Mouse (Mus musculus) liver, embryonic 14.5 days (tissue): ENCODE data around the gene Prdm12. TPM values are rescaled to one million over a fixed set of nuclear protein-coding genes. Genes with fewer than 3 reads are reported as not detected.

Experiments
- ATAC-seq: fragments of 200-750 bp; cut with Nextera tagmentation; 2 replicates; pipeline ENCODE4 v1.8.0; 2017; ENCODE audit warnings: moderate number of reproducible peaks, mild to moderate bottlenecking, moderate library complexity; ENCODE audit not compliant: insufficient read depth
- DNase-seq, 3 experiments: peaks; one replicate each; pipeline ENCODE4 v3.0.0-alpha.2; 2012 to 2013; ENCODE audit warnings: low read depth in 3 of 3, low spot score in 3 of 3
- H3K27ac ChIP-seq: fragments of 300-500 bp; sonication (generic); 2 replicates; pipeline ENCODE4 v1.5.1; 2014; ENCODE audit warnings: moderate library complexity, mild to moderate bottlenecking, control low read depth, inconsistent platforms
- H3K27me3 ChIP-seq: fragments of 300-500 bp; sonication (generic); 2 replicates; pipeline ENCODE4 v1.6.1; 2014; ENCODE audit warnings: mild to moderate bottlenecking, low read length, moderate library complexity; ENCODE audit not compliant: control insufficient read depth, insufficient read depth
- H3K36me3 ChIP-seq: fragments of 300-500 bp; sonication (generic); replicated peaks from 2 replicates; pipeline ENCODE4 v1.6.1; 2014; ENCODE audit warnings: low read depth; ENCODE audit not compliant: control insufficient read depth, insufficient read depth
- H3K4me1 ChIP-seq, 2 experiments: fragments of 200-500 bp in 1 of 2; fragments of 300-500 bp in 1 of 2; sonication (generic) in 1 of 2; replicated peaks; 2 replicates each; pipeline ENCODE4 v1.6.1; 2012 to 2014; ENCODE audit warnings: antibody characterized with exemption in 1 of 2, inconsistent platforms in 1 of 2, low read length in 1 of 2; ENCODE audit not compliant: control insufficient read depth in 2 of 2, insufficient read depth in 2 of 2
- H3K4me2 ChIP-seq: fragments of 300-500 bp; sonication (generic); 2 replicates; pipeline ENCODE4 v1.6.1; 2014; ENCODE audit warnings: low read depth, mild to moderate bottlenecking, control low read depth, moderate library complexity
- H3K4me3 ChIP-seq, 2 experiments: fragments of 200-500 bp in 1 of 2; fragments of 300-500 bp in 1 of 2; sonication (generic) in 1 of 2; 2 replicates each; pipeline ENCODE4 v1.5.1; 2012 to 2014; ENCODE audit warnings: low read depth in 2 of 2, low read length in 2 of 2, mild to moderate bottlenecking in 2 of 2, control low read depth in 1 of 2, inconsistent platforms in 1 of 2, moderate library complexity in 1 of 2; ENCODE audit not compliant: insufficient read depth in 1 of 2
- H3K9ac ChIP-seq: fragments of 300-500 bp; sonication (generic); replicated peaks from 2 replicates; pipeline ENCODE4 v1.6.1; 2014; ENCODE audit warnings: mild to moderate bottlenecking, control low read depth, moderate library complexity
- H3K9me3 ChIP-seq: fragments of 300-500 bp; sonication (generic); 2 replicates; pipeline ENCODE4 v1.6.1; 2016; ENCODE audit warnings: low read length, mixed read lengths; ENCODE audit not compliant: control insufficient read depth
- CTCF ChIP-seq: IDR thresholded peaks from 2 replicates; pipeline ENCODE4 v1.5.1; 2016; ENCODE audit warnings: antibody characterized with exemption, low read depth, control low read depth
- EP300 ChIP-seq: IDR thresholded peaks from 2 replicates; pipeline ENCODE4 v1.6.1; 2016; ENCODE audit warnings: antibody characterized with exemption, low read depth
- WGBS: fragments of 180-500 bp; shearing (Covaris S2); extraction: QIAGEN DNeasy Blood & Tissue Kit; methylation state at CpG from one replicate; pipeline ENCODE4 v1.1.7; 2014; ENCODE audit not compliant: insufficient replicate concordance; 5-methylcytosine and 5-hydroxymethylcytosine counted together
- microRNA-seq: library from miRNA; unstranded; fragments of <30 nt; microRNA quantifications from one replicate; pipeline ENCODE4, GENCODE M21; 2016
- polyA plus RNA-seq, 2 experiments: library from polyadenylated mRNA; depleted of rRNA in 1 of 2; stranded (reverse) in 1 of 2; unstranded in 1 of 2; fragments of >200 nt; fragmentation: Nextera tagmentation in 1 of 2; extraction: Ambion mirVana in 1 of 2; gene quantifications; 2 replicates each; pipeline versions ENCODE4 v1.2.1 to v1.2.3; 2012 to 2014

Gene Prdm12
- polyA plus RNA-seq, 2 experiments, result not detected

DNA sequence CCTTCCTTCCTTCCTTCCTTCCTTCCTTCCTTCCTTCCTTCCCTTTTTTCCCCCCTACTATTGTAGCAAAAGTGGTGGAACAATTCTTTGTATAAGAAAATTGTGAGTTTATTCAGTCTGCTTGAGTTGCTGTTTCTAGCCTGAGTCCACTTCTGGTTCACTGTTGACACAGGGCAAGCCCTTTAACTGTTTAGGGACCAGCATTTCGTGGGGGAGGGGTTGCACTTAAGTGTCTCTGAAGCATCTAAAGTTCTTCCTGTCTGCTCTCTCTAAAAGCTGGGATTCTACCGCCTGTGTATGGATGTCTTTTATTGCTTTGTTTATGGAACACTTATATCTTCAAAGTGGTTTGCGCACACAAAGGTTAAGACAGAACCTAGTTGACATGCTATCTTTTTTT lies 50.2 kb downstream of the Prdm12 start:
- ATAC-seq, result no peak
- peak overlapping the region; percentile 87 to 88 for H3K4me3 ChIP-seq
- 40% methylated on average over 3 of the region's 3 CpGs for WGBS
- peak overlapping the region; percentile 91 for H3K9ac ChIP-seq
- no peaks in the 10 kb centered on the region for H3K9me3 ChIP-seq
- no peak for DNase-seq
- H3K27ac ChIP-seq, result no peak overlapping the region
- H3K27me3 ChIP-seq, result no peaks in the 10 kb centered on the region
- peak overlapping the region; percentile 86 for H3K4me2 ChIP-seq
- no peaks in the 10 kb centered on the region for H3K36me3 ChIP-seq
- no peak for TF ChIP-seq CTCF
- H3K4me1 ChIP-seq, result peaks cover 10 to 21% of the 10 kb centered on the region in 2 experiments

DNA sequence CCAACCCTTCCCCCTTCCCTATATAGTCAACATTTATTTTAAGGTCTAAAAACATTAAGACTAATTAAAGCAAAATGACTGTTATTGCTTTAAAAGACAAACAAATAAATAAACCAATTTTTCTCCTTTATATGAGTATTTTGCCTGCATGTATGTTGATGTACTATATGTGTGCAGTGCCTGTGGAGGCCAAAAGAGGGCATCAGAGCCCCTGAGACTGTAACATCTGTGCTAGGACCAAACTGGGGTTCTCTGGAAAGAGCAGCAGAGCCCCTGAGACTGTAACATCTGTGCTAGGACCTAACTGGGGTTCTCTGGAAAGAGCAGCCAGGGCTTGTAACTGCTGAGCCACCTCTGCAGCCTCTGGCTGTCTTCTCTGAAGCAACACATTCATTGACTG lies 58.4 kb downstream of the Prdm12 start:
- H3K4me3 ChIP-seq, result no peak overlapping the region
- H3K4me2 ChIP-seq, result no peak overlapping the region
- no peaks in the 10 kb centered on the region for H3K27me3 ChIP-seq
- H3K27ac ChIP-seq, result no peak overlapping the region
- no peak overlapping the region for H3K9ac ChIP-seq
- ATAC-seq (no peak), DNase-seq (no peak)
- H3K36me3 ChIP-seq, result peaks cover 5% of the 10 kb centered on the region; the same call in 1 of the 2 replicates
- TF ChIP-seq EP300 (no peak), CTCF (0 out of 2 replicates have a peak, but pooled peaks have one; percentile 39)
- peaks cover 0 to 5% of the 10 kb centered on the region in 2 experiments; a peak in 2 of 4 replicates for H3K4me1 ChIP-seq
- H3K9me3 ChIP-seq, result no peaks in the 10 kb centered on the region

DNA sequence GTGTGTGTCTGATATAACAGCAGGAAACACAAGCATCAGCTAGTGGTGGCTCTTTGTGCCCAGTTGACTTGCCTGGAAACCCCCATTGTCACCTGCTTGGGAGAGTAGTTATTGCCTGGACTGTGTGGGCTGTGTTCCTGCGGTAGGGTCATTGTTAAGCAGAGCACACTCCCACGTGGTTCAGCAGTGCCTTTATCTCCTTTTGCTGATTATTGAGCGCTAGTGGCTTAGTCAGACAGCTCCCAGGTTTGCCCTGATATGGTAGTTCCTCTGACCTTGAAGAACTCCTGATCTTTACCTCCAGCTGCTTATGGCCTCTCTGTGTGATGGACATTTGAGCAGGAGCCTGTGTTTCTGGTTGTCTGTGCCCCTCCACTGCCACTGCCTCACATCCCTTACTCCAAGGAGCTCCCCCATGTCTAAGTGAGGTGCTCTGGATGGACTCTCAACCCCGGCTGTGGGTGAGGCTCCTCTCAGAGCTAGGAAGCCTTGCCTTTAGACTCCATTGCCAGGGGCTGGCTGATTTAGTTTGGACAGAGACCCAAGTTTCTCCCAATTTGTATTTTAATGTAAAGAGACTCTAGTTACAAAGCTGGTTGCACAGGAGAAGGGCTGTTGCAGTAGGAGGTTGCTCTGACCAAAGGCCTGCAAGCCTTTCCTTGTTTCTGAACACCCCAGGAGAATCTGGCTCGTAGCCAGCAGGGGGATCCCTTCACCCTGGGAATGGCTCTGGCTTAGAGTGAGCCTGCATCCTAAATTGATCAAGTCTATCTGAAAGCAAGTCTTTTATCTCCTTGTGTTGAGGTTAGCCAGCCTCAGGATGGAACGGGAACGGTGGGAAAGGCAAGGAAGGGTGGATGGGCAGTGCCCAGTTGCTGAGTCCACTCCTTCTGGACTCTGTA lies 61.0 kb downstream of the Prdm12 start:
- no peak overlapping the region for H3K27ac ChIP-seq
- WGBS, result 39% methylated on average over 7 of the region's 7 CpGs
- H3K36me3 ChIP-seq, result peaks cover 2% of the 10 kb centered on the region; the same call in 1 of the 2 replicates
- H3K4me3 ChIP-seq, result no peak overlapping the region
- H3K9ac ChIP-seq, result no peak overlapping the region
- no peaks in the 10 kb centered on the region for H3K27me3 ChIP-seq
- ATAC-seq, result peak; percentile 51; the same call in 1 of the 2 replicates
- H3K4me2 ChIP-seq, result no peak overlapping the region
- DNase-seq, result no peak
- TF ChIP-seq CTCF (no peak; the same call in 1 of the 2 replicates), EP300 (no peak)
- H3K4me1 ChIP-seq, result peaks cover 0 to 5% of the 10 kb centered on the region in 2 experiments; a peak in 2 of 4 replicates
- no peaks in the 10 kb centered on the region for H3K9me3 ChIP-seq

DNA sequence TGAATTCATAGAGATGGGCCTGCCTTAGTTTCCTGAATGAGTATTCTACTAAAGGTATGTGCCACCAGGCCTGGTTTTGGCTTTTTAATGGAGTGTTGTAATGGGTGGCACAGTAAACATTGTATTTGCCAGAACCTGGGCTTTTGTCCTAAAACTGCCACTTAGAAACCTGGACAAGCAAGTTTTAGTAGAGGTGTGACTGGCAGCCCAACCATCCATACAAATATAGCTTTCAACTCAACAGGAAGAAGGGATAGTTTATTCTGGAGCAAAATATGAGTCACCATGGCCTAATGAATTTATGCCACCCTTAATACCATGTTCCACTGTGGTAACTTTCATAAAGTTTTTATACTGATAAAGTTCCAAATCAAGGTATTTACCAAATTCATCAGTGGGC lies 63.4 kb downstream of the Prdm12 start:
- Histone ChIP-seq H3K9me3 (no peaks in the 10 kb centered on the region), H3K9ac (no peak overlapping the region), H3K4me2 (no peak overlapping the region), H3K27ac (no peak overlapping the region), H3K4me3 (no peak overlapping the region), H3K4me1 (peaks cover 0 to 13% of the 10 kb centered on the region in 2 experiments; a peak in 3 of 4 replicates), H3K27me3 (no peaks in the 10 kb centered on the region), H3K36me3 (no peaks in the 10 kb centered on the region)
- ATAC-seq (no peak), DNase-seq (no peak)
- no peak for TF ChIP-seq EP300

Small RNA genes lying within 50 kb of the gene (microRNA-seq; reads per million reads assigned to microRNA genes)
- not detected for gene Mir6998

Other genes with a start within 250 kb of the Prdm12 start
- gene Ass1, start 169.8 kb upstream of the Prdm12 start, polyA plus RNA-seq (2012; rRNA removed), result 53.3 and 64.7 TPM in 2 replicates
- 86.7 and 97.2 TPM in 2 replicates for gene Ass1, start 169.8 kb upstream of the Prdm12 start, polyA plus RNA-seq (2014; fragmentation: Nextera tagmentation; extraction: Ambion mirVana)
- gene Fubp3, start 67.4 kb upstream of the Prdm12 start, polyA plus RNA-seq (2012; rRNA removed), result 11.6 and 14.0 TPM in 2 replicates
- gene Fubp3, start 67.4 kb upstream of the Prdm12 start, polyA plus RNA-seq (2014; fragmentation: Nextera tagmentation; extraction: Ambion mirVana), result 19.0 and 22.1 TPM in 2 replicates
- 17.5 and 25.3 TPM in 2 replicates for gene Exosc2, start 30.7 kb downstream of the Prdm12 start, polyA plus RNA-seq (2012; rRNA removed)
- 26.9 and 27.2 TPM in 2 replicates for gene Exosc2, start 30.7 kb downstream of the Prdm12 start, polyA plus RNA-seq (2014; fragmentation: Nextera tagmentation; extraction: Ambion mirVana)
- 9.6 and 10.0 TPM in 2 replicates for gene Abl1, start 48.3 kb downstream of the Prdm12 start, polyA plus RNA-seq (2012; rRNA removed)
- 4.8 and 6.9 TPM in 2 replicates for gene Abl1, start 48.3 kb downstream of the Prdm12 start, polyA plus RNA-seq (2014; fragmentation: Nextera tagmentation; extraction: Ambion mirVana)
- gene Qrfp, start 170.5 kb downstream of the Prdm12 start, polyA plus RNA-seq (2012; rRNA removed), result 0.01 TPM in 1 of 2 replicates, not detected in the other
- gene Qrfp, start 170.5 kb downstream of the Prdm12 start, polyA plus RNA-seq (2014; fragmentation: Nextera tagmentation; extraction: Ambion mirVana), result not detected in 2 replicates
- 0.01 TPM in 2 replicates for gene Fibcd1, start 206.0 kb downstream of the Prdm12 start, polyA plus RNA-seq (2012; rRNA removed)
- gene Fibcd1, start 206.0 kb downstream of the Prdm12 start, polyA plus RNA-seq (2014; fragmentation: Nextera tagmentation; extraction: Ambion mirVana), result not detected in 2 replicates
- 0.02 and 0.03 TPM in 2 replicates for gene Lamc3, start 247.3 kb downstream of the Prdm12 start, polyA plus RNA-seq (2012; rRNA removed)
- gene Lamc3, start 247.3 kb downstream of the Prdm12 start, polyA plus RNA-seq (2014; fragmentation: Nextera tagmentation; extraction: Ambion mirVana), result not detected in 2 replicates